Mouse (Mus musculus) kidney, postnatal 25 days (tissue): Measurements from ENCODE around the gene Aim2.
A peak's percentile ranks its signal among the peaks of the same experiment; 100 is the strongest.
"Not testable (repeated sequence)": the region's sequence is repeated elsewhere in the genome, so short reads cannot be mapped to it uniquely, and the experiment has no call there.

Source experiments
- DNase-seq, 2 experiments: peaks; one replicate each; pipeline ENCODE4 v3.0.0; 2021; ENCODE audit warnings: mixed read lengths in 2 of 2

Aim2 gene

GRCm38 (mm10) chr1:173350372-173350957 is at the start of gene Aim2:
Gene Aim2 (plus strand): TSS chr1:173350879.
- no peak for DNase-seq

- DNase-seq: not testable (repeated sequence)
Measured at GRCm38 (mm10) chr1:173302795-173303194, 47.9 kb upstream of the Aim2 start.

DNA sequence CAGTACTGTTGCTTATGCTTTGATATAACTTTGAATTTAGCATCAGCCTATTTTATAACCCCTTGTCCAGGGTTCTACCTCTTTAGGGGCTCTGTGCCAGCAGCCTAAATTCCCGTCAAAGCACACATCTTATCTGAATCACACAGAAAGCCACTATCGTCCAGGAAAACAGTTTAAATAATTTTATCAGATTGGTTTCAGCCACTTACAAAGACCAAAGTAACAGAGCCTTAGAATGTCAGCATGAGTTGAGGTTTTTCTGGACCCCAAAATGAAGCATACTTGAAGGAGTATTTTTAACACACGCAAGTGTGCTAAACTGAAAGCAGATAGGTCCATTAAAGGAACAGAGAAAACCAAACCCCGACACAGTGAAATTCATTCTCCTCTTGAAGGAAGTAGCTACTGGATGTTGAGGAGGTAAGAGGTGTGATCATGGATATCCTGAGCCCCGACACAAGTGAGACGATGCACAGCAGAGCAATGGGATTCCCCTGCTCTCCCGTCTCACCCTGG is 37.1 kb upstream of the Aim2 start:
- DNase-seq: not testable (repeated sequence)

DNA sequence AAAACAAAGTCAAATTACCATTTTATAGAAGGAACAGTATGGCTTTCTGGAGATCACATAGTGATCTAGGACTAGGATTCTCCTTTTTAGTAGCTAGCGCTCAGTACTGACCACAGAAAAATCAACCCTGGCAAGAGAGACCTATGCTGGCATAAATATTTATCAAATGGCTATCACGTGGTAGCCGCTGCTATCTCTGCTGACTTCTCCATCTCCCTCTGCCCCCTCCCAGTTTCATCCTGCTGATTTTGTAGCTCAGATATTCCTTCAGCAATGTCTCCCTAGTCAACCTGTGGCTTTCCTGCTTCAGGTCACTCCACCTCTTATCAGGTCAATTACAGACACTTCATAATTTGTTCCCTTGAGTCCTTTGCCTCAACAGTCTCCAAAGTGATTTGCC is 35.0 kb upstream of the Aim2 start:
- no peak for DNase-seq

DNA sequence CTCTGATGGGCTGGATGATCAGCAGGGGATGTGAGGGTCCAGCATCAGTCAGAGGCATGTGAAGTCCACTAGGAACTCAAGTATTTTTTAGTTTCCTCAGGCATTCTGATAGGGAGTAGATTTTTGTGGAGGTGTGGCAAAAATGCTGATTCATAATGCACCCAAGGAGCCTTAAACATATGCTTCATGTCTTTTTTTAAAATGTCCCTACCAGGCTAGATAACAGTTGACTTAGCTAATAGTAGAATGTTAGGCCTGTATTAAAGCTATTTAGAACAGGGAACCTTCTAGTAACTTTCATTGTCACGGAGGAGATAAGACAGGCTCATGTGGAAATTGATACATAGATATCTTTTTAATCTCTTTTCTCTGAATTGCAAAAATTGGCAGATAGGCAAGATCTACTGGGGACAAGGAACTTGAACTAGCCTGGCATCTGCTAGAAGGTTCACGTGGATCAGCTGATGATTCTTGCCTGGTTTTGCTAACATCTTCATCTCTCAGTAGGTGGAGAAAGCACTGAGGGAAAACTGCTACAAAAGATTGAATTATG is 32.7 kb upstream of the Aim2 start:
- DNase-seq: no peak

DNA sequence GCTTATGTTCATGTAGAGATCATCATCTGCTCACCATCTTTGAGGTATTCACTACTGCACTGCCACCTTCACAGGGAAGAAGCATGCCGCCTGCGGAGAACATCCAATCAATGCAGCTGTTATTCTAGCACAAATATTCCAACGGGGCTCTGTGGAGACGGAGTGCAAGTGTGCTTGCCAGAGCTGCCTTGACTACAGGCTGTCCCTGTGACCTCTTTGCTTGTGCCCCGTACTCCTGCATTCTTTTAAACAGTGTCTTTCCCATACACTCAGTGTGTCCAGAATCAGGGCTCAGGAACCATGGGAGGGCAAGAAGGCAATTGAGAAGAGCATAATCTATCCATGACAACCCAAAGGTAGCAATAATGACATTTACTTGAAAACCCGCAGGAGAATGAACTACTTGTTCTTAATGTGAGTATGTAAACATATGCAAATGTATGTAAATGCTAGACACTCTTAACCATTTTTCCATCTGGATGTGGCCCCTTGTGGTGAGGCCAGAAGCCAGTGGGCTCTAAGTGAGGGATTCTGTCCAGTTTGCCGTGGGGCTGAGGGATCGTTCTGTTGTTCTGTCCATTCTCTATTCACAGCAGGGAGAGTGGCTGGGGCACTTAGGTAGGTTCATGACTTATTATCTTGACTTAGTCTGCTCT is 29.0 kb upstream of the Aim2 start:
- DNase-seq: no peak

DNA sequence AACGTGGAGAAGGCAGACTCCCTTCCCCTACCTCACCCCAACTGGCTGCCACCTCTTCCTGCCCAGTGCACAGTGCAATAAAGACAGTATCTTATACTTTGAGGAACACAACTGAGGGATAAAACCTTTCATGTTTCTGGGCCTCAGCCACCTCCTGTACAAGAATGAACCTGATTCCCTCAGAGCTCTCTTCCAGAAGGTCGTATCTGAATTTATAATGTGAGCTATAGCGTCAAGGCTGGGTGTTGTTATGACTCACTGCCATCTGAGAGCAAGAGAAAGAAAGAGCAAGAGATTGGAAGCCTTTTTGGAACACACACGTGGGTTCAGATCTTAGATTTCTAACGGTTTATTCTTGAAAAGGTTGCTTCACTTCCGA is 28.4 kb upstream of the Aim2 start:
- DNase-seq: no peak

DNA sequence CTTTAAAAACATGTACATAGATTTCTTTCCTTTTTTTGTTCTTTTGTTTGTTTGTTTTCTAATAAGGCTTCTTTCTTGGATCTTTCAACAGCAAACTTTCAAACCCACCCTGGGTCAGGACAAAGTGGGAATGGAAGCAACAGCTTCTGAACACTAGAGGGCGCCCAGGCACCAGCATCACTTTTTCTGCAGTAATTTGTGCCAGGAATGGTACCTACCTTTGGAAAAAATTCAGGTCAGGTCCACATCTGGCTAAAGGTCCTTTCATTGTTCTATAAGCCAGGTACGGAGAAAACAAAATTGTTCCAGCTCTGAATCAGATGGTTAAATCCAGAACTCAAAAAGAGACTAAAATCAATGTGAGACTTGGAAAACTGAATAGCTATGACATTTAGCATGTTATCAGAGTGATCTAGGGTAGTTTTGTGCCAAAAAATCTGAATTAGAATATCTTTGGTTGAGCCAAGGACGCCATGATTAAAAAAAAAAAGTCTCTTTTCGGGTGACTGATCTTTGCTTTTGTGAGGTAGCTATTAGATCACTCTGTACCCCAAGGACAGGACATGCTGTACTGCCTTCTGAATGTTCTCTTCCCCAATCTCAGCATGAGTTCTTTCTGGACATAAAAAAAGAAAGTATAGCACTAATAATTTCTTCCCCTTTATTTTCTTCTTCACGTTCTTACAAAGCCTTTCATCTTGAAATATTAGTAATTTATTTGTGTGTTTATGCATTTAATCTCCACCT is 26.7 kb upstream of the Aim2 start:
- DNase-seq: peak in 1 of 2 experiments; percentile 38

DNA sequence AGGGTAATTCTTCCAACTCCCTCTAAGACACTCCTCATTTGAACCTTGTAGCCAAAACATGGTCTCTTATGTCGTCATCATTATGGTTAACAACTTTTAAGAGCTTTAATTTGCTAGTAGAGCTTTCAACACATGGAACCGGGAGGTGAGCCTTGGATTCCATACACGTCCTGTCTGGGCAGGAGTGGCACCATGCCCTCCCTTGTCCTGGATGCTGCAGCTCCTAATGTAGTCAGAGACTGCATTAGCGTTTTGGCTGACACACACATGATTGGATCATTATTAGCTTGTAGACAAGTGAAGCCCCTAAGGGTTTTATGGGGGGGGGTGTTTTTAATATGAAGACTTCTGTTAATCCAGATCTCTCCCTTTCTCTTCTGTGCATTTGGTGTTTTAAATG is 25.7 kb upstream of the Aim2 start:
- no peak for DNase-seq

GRCm38 (mm10) chr1:173325395-173325794 is 25.3 kb upstream of the Aim2 start:
- DNase-seq: no peak

DNA sequence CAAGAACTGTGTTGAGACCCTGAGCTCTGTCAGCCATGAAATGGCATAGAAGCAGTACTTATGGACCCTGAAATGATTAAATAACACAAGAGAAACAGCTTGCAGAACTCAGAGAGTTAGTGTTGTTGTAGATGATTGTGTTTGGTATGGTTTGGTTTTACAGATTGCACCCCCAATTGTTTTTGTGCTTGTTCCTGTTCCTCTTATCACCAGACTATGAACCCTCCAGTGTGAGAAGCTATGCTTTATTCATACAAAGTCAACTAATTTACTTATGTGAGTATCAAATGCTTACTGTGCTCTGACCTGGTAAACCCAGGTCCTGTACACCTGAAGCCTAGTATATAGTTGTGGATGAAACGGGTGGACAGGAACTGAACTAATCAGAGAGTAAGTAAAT is 24.1 kb upstream of the Aim2 start:
- no peak for DNase-seq

GRCm38 (mm10) chr1:173328446-173328845 is 22.2 kb upstream of the Aim2 start:
- no peak for DNase-seq

DNA sequence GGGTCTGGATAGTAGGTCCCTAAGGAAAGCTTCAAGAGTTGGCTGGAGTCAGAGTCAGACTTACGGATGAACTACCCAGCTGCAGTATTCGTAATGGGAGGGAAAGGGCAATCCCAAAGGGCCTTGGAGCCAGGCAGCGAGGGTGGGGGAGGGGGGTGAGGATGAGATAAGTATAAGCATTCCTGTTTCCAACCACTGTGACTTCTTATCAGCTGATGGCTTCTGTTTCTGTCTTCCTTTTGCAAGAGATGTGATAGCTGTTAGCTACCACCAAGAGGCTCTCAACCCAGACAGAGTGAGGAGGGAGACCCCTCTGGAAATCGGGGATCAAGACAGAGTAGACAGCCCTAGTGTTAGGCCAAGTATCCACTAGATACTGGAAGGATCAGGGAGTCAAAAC is 21.5 kb upstream of the Aim2 start:
- DNase-seq: no peak

DNA sequence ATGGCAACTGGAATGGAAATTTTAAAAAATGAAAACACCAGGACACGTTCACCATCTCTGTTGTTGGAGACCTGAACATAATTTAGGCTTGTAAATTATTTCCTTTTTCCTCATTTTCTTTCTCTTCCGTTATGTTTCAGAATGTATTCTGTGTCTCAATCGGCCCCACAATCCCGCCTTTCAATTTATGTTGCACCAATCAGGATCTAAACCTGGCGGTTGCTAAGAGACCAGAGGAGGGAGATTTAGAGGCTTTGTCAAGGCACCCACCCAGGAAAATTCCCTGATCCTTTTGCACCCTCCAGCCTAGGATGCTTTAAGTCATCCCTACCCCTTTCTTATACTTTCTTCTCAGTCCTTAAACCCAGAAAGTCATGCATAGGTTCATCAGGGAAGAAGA is 20.9 kb upstream of the Aim2 start:
- DNase-seq: no peak

GRCm38 (mm10) chr1:173332418-173332817 is 18.3 kb upstream of the Aim2 start:
- no peak for DNase-seq

- DNase-seq: no peak
Measured at GRCm38 (mm10) chr1:173333312-173334253, 17.1 kb upstream of the Aim2 start, which contains the start of gene Ackr1. Gene Ackr1 (minus strand): TSS chr1:173333750.

DNA sequence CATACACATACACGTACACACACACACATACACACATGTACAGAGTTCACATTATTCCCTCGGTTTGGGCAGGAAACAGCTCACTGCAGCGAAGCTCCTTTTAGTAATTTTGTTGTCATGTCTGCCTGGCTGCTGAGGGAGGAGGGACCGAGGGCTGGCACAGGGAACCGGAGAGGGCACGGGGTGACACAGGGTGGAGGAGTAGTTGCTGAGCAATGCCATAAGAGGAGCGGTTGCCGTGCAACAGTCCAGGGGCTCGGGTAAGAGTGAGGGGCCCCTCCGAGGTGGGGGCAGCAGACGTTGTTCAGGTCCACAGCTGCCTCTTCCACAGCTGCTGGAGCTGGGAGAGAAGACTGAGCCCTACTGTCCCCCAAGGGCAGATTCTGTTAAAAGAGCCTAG is 14.8 kb upstream of the Aim2 start:
- DNase-seq: no peak

- DNase-seq: no peak
Measured at GRCm38 (mm10) chr1:173337008-173337407, 13.7 kb upstream of the Aim2 start.

DNA sequence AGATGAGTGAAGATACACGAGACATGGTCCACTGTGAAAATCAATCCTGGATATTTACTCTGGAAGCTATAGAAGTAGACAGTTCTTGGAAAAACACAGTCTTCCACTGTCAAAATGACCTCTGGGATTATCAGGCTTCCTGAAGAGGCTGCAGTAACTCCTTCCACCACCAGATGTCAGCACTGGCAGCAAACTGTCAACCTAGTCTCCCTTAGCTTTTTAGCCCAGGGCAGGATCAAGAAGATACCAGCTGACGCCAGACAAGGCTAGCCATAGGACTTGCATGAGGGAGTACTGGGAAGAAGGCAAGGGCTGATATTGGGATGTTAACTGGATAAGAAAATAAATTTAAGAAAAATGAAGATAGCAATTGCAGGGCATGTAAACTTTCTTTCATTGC is 11.1 kb upstream of the Aim2 start:
- DNase-seq: peak in 1 of 2 experiments; percentile 64

DNA sequence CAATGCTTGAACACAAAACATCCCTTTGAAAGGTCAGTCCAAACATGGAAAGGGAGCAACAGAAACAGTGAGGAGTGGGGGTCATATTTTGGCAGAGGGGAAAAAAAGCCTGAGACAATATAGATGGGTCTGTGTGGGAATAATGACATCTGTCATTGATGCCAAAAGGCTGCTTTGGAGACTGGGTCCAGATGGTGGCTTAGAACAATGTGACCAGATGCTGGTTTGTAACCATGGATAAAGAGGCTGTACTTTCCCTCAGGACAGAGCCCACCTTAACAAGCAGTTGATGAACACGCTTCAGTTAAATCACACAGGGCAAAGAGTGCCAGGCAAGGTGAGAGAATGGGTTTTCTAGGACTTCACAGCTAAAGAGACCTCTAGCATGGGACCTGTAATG is 8.3 kb upstream of the Aim2 start:
- DNase-seq: no peak

GRCm38 (mm10) chr1:173343934-173344333 is 6.7 kb upstream of the Aim2 start:
- DNase-seq: no peak

GRCm38 (mm10) chr1:173345112-173345511 is 5.6 kb upstream of the Aim2 start:
- DNase-seq: no peak
